Mouse (Mus musculus): Measurements from ENCODE around the gene Zfp36l2.

GRCm38 (mm10) chr17:84152206-84152975, 35.4 kb downstream of the Zfp36l2 start:
- no peak for TF ChIP-seq CHD2 (IDR thresholded peaks at IDR 0.05; ENCODE audit: low read length)
- TF ChIP-seq USF2 (IDR thresholded peaks at IDR 0.05; ENCODE audit: borderline replicate concordance in 1 of 2, insufficient read depth in 1 of 2, low read depth in 1 of 2, low read length in 2 of 2) = no peak
- TF ChIP-seq POLR2A (IDR thresholded peaks at IDR 0.05; ENCODE audit: control insufficient read depth in 1 of 2, insufficient read depth in 1 of 2, low read depth in 1 of 2, low read length in 2 of 2, poor library complexity in 1 of 2) = no peak
- no peak for TF ChIP-seq SMC3 (IDR thresholded peaks at IDR 0.05; ENCODE audit: low read depth, low read length)
- no peak for TF ChIP-seq MAX (IDR thresholded peaks at IDR 0.05; ENCODE audit: low read length)
- no peak for TF ChIP-seq TBP (IDR thresholded peaks at IDR 0.05; ENCODE audit: low read depth, low read length)
- TF ChIP-seq ELF1 (IDR thresholded peaks at IDR 0.05; ENCODE audit: low read depth, low read length) = no peak
- TF ChIP-seq TCF12 (IDR thresholded peaks at IDR 0.05; ENCODE audit: low read depth, low read length) = no peak
- no peak for TF ChIP-seq RAD21 (IDR thresholded peaks at IDR 0.05; ENCODE audit: low read depth, low read length)
- TF ChIP-seq CTCF (IDR thresholded peaks at IDR 0.05 in 2 of 3, conservative IDR thresholded peaks at IDR 0.05 in 1 of 3; ENCODE audit: control insufficient read depth in 1 of 3, insufficient read depth in 1 of 3, low read depth in 2 of 3, low read length in 3 of 3, poor library complexity in 1 of 3, severe bottlenecking in 1 of 3) = no peak
- TF ChIP-seq NELFE (IDR thresholded peaks at IDR 0.05; ENCODE audit: low read depth, low read length) = peak; percentile 23; the same call in 1 of the 2 replicates
- no peak for TF ChIP-seq MYC (IDR thresholded peaks at IDR 0.05; ENCODE audit: low read depth, low read length)
- TF ChIP-seq ZNF384 (IDR thresholded peaks at IDR 0.05; ENCODE audit: low read depth, low read length) = no peak
